Mouse (Mus musculus): ENCODE data around the gene Shroom1.
A peak's percentile ranks its signal among the peaks of the same experiment; 100 is the strongest.

The Shroom1 gene

DNA sequence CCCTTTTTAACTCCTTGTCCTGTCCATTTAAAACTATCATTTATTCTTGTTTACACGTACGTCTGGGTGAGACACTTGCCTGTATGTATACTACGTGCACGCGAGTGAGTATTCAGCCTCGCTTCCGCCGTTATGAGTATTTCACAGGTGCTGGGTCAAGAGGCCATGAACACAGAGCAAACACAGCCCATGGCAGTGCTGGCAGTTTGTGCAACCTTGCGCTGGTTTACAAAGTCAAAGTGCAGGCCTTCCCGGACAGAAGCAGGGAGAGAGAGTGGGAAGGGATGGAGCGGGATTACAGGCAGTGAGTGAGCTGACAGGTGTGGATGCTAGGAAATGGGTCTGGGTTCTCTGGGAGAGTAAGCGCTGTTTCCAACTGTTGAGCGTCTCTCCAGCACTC lies 10.8 kb upstream of the Shroom1 start:
- DNase-seq (ENCODE audit: low spot score in 2 of 2), result no peak

DNA sequence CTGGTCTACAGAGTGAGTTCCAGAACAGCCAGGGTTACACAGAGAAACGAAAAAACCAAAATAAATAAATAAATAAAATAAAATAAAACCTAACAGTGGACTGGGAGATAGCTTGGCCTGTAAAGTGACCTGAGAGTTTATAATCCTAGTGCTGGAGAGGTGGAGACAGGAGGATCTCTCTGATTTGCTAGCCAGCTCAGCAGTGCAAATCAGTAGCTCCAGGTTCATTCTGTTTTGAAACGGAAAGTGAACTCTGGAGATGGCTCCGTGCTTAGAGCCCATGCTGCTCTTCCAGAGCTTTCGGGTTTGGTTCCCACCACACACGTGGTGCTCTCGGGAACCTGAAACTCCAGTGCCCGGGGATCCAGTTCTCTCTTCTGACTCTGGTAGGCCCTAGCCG lies 9.0 kb upstream of the Shroom1 start:
- no peak for DNase-seq (ENCODE audit: low spot score in 2 of 2)

DNA sequence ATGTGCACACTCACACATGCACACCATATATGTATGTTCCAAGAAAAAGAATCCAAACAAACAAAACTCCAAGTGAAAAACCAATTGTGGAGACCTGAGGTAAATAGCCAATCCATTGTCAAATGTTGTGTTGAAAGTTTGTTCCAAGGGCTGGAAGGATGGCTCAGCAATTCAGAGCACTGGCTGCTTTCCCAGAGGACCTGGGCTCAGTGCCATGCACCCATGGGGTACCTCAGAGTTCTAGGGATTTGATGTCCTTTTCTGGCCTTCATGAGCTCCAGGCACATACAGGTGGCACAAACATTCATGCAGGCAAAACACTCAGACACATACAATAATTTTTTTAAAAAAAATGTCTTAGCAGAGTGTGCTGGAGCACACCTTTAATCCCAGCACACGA lies 8.5 kb upstream of the Shroom1 start:
- DNase-seq (ENCODE audit: low spot score in 2 of 2), result no peak

DNA sequence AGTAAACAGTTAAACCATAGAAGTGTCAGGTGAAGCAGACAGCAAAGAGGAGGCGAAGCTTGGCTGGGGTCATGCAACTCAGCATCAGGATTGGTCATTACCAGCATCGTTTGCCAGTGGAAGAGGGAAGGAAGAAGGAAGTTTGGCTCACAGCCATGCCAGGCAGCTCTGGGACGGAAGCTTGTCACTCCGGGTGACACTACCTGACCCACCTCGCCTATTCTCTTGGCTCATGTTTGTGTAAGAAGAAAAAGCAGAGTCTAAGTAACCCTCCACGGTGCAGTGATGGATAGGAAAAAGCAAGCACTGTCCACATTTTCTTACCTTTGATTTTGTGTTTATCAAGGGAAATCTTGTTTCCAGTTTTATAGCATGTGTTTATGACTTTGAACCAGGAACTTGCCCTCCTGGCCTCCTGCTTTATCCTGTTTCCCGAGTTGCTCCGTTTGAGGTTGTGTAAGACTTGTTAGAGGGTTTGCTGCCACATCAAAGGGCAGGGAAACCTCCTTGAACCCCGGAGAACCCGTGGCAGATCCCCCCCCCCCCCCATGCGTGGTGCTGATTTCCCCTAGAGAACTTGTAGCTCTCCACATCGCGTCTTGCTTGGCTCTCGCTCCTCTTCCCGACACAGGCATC lies 6.8 kb upstream of the Shroom1 start:
- no peak for DNase-seq (ENCODE audit: low spot score in 2 of 2)

DNA sequence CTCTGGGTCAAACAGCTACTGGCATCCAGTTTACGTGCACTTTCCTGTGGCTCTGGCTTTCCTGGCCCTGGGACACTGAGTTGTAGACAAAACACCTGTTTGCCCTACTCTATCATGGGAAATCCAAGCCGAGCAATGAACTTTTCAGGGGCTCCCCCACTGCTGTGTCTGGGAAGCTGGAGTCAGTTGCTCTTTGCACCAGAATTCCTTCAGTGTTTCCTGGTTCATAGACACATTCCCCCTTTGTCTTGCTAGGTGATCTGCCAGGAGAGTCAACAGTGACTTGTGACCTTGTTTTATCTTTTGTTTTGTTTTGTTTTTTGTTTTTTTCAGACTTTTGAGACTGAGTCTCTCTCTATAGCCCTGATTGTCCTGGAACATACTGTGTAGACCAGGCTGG lies 5.6 kb upstream of the Shroom1 start:
- no peak for DNase-seq (ENCODE audit: low spot score in 2 of 2)

DNA sequence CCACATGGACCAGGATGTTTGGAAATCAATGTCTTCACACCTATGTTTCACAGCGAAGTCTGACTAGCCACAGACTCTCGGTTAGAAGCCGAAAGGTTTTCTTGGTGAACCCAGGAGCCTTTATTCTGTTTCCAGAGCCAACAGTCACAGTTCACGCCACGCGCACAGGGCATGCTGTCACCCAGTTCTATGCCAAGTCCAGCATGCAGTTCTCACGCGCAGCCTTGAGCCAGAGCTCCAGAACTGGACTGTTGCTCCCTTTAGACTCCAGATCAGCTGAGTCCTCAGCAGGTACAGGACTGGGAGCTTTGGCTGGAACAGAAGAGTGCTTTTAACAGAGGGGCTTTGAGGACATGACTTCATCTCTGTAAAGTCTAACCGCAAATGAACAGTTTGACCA lies 4.6 kb upstream of the Shroom1 start:
- DNase-seq (ENCODE audit: low spot score in 2 of 2), result no peak

DNA sequence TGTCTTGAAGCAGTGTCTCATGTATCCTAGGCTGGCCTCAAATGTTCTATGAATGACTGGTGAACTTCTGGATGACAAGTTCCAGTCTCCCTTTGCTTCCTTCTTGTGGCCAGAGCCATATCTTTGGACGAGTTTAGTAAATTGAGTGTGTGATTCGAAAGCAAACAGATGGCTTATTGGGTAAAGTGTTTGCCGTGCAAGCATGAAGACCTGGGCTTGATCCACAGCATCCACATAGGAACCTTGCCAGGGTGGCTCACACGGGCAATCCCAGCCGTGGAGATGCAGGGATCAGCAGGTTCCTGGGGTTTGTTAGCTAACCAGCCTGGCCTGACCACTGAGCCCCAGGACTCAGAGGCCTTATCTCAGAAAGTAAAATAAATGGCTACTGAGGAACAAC lies 4.0 kb upstream of the Shroom1 start:
- DNase-seq (ENCODE audit: low spot score in 2 of 2), result no peak

DNA sequence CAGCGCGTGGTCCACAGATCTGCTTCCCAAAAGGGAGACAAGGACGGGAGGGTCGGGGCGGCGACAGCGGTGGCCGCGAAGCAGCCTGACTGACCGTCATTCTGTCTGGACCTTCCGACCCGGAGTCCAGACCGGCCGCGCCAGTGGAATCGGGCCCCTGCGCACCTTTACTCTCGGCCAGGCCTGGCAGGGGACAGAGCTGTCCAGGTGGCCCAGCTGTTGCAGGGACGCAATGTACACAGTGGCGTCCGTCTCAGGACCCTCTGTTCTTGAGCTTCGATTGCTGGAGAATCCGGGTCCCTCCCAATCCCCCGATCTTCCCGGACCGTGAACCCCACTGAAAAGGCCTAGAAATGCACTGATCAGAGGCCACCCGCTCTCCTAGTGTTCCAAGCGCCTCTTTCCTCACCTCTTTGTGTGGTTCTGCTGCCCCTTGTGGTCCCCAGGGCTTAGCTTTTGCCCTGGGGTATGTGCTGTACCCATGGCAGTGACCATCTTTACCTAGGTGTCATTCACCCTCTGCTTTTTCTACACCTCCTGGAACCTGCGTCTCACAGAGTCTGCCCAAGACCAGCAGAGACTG lies 458 bp downstream of the Shroom1 start:
- DNase-seq (ENCODE audit: low spot score in 2 of 2), result no peak

DNA sequence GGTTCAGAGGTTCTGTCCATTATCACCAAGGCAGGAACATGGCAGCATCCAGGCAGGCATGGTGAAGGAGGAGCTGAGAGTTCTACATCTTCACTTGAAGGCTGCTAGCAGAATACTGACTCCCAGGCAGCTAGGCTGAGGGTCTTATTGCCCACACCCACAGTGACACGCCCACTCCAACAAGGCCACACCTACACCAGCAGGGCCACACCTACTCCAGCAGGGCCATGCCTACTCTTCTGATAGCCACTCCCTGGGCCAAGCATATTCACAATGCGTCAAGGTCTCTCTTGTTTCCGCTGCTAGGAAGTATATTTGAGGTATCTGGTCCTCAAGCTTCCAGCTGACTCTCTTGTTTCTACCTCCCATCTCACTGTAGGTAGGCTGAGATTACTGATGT lies 2.0 kb downstream of the Shroom1 start:
- no peak for DNase-seq (ENCODE audit: low spot score in 2 of 2)

DNA sequence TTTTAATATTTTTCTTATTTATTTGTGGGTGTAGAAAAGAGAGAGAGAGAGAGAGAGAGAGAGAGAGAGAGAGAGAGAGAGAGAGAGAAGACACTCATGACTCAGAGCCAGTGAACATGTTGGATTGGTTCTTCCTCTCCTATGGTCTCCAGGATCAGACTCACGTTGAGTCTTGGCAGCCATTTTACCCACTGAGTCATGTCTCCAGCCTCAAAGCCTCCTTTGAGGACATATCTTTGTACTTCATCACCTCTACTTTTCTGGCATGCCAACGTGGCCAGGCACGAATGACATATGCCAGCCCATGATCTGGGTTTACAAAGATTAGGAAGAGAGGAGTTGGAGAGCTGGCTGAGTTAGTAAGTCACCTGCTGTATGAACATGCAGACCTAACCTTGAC lies 3.2 kb downstream of the Shroom1 start:
- DNase-seq (ENCODE audit: low spot score in 2 of 2), result no peak

DNA sequence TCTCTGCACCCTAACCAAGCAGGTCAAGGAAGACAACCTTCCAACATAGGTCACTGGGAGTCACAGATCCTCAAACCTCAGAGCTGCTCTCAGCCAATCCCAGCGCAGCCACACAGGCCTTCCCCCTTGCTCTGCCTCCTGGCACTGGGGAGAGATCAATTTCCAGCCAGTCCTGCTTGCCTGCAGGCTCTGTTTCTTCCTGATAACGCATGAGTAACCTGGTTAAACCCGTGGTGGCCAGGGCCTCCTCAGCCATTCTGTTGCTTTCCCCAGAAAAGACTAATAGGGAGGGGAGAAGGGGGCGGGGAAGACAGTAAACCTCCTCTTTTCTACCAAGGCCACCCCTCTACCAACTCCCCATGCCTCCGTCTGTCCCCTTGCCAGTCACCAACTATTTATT lies 4.7 kb downstream of the Shroom1 start:
- no peak for DNase-seq (ENCODE audit: low spot score in 2 of 2)

DNA sequence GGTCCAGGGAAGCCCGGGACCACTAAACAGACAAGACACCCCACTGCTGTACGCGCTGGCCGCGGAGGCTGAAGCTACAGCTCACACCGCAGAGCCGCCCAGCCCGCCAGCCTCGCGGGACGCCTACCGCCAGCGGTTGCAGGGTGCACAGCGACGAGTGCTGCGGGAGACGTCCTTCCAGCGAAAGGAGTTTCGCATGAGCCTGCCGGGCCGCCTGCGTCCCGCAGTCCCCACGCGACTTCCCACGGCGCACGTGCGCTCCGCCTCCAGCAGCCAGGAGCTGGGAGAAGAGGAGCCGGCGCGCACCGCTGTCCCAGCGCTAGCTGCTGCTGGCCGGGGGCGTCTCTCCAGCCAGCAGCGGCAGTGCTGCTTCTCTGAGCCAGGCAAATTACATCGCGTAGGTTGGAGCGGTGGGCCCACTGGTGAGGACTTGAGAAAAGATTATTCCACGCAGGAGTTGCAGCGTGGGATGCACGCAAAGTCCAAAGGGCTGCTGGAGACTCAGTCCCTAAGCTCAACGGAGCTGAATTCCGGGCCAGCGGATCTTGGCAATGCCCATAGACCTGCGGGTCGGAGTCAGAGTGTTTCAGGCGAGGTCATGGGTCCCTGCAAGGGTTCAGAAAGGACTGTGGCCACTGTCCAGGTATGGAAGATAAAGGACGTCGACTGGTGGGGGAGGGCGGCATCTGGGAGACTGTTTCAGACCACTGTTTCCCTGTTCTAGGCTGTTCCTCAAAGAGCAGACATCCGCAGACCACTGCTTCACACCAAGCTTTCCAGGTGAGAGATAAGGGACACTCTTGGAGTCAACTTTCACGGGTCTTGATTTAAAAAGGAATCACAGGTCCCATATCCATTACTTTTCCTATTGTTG lies 6.8 kb downstream of the Shroom1 start:
- DNase-seq (ENCODE audit: low spot score in 2 of 2), result peak; percentile 53 to 61

DNA sequence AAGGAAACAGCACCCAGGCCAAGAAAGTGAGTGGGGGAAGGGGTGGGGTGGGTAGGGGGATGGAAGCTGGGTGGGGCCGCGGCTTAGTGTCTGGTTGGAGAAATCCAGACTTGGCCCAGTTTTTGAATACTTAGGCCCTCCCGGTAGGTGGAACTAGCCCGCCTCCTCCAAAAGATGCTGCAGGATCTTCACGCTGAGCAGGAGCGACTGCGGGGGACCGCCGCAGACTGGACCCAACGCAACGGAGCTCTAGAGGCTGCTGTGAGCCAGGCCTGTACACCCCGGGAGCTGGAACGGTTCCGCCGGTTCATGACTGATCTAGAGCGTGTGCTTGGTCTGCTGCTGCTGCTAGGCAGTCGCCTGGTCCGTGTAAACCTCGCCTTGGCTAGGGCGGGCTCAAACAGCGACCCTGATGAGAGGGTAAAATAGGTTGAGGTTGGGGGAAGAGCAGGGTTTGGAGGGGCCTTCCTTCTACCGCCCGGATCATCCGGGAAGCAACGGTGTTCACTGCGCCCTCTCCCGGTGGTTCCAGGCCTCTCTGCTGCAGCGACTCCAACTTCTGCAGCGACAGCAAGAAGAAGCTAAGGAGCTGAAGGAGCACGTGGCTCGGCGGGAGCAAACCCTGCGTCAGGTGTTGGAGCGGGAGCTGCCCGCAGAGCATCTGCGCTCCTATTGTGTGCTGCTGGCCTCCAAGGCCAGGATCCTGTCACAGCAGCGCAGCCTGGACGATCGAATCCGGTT lies 9.4 kb downstream of the Shroom1 start:
- peak; percentile 90 to 92 for DNase-seq (ENCODE audit: low spot score in 2 of 2)

DNA sequence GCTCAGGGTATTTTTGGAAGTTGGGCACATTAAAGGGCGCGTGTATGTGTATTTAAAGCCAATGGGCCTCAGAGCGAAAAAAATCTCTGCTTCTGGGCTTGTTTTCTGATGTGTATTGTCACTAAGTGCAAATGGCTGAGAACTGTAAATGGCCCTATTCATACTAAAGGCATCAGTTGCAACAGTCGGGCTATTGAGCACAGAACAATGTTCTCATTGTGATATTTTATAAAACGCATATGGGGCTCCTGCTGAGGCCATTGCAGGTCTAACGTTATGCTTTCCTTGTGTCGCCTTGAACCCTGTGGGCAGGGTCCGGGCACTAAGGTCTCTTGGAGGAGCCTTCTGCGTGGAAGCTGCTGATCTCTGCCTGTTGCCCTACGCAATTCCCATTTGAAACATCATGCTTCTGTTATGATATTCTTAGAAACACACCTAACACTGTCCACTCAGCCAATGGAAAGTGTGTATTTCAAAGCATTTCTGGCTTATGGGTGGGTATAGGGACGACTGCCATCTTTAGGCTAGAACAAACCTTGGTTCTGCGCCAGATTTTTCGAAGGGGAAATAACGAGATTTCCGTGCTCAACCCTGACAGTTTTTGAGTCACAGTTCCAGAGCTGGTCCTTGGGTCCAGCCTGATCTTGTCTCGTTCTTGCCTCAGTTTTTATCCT lies 12.4 kb downstream of the Shroom1 start:
- no peak for DNase-seq (ENCODE audit: low spot score in 2 of 2)

DNA sequence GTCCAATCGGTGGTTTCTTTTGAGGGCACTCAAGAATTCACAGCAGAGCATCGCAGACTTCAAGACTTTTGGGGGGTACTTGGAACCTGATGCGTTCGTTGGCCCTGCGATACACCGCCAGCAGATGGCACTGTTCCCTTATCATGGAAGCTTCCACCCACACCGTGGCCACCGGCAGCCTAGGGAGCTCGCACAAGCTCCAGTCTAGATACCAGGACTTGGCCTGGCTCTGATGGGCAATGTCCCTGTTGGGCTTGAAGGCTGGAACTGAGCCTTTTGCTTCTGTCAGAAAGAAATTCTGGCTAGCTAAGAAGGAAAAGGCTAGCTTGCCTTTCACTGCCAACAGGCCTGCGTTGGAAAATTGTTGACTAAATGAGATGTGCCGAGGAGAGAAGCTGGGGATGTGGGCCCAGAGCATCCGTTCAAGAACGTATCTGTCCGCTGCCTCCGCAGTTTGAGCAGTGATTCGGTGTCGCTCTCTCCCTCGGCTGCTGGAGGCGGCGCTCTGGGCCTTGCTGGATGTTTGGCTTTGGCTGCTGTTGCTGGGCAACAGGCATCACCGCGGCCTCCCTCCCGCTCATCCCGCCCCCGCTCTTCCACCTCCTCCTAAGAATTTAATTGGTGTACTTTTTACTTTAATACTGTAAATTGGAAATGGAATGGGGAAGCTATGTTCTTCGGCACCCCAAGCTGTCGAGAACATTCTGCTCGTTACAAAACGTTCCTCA lies 13.1 kb downstream of the Shroom1 start, which contains the start of gene Gm9837:
Gene Gm9837 (minus strand): TSS at position 512 of the 728 bp plus-strand sequence.
- DNase-seq (ENCODE audit: low spot score in 2 of 2), result peak; percentile 94 to 96

DNA sequence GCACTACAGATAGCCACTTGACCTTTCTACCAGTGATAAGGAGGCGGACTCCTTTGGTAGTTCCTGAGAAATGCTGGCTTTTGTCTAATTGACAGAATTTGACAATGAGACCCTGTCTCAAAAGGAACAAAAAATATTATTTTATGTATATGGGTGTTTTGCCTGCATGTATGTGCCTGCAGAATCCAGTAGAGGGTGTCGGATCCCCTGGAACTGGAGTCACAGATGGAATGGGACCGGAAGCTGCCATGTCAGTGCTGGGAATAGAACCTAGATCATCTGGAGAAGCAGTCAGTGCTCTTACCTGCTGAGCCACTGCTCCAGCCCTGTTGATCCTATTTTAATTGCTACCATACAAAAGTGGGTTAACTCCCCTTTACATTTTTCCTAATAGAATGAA lies 15.7 kb downstream of the Shroom1 start:
- DNase-seq (ENCODE audit: low spot score in 2 of 2), result no peak

DNA sequence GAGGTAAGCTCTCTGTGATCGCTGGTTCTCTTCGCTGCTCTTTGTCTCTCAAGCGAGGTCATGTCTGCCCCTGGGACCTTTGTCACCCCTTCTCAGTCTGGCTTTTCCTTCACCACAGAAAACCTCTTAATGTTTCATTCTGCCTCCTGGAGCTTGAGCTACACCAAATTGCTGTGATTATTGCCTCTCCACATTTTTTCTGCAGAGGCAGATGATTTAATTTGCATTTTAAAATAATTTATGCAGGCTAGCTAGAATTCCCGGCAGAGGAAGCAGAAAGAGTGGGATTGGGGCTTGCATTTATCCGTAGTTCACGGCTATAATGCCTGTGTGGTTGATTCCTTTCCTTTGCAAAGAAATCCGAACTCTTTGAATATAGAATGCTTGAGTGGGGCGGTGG lies 18.6 kb downstream of the Shroom1 start:
- no peak for DNase-seq (ENCODE audit: low spot score in 2 of 2)

DNA sequence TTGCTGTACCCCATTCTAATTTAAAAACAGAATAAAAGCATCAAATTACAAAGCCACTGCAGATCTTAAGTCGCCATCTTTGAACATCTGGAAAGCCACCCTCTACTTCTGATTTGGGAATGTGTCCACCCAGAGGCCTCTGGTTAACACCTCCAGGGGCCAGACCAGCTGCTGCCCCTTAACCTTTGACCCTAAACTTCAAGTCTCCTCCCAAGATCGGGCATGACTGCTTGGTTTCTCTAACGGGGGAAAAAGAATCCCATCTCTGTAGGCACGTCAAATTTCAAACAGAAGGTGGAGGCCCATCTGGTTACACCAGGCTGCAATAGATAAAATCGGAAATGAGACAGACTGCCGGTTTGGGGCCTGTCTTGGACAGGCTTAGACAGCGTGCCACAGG lies 20.8 kb downstream of the Shroom1 start:
- DNase-seq (ENCODE audit: low spot score in 2 of 2), result no peak

DNA sequence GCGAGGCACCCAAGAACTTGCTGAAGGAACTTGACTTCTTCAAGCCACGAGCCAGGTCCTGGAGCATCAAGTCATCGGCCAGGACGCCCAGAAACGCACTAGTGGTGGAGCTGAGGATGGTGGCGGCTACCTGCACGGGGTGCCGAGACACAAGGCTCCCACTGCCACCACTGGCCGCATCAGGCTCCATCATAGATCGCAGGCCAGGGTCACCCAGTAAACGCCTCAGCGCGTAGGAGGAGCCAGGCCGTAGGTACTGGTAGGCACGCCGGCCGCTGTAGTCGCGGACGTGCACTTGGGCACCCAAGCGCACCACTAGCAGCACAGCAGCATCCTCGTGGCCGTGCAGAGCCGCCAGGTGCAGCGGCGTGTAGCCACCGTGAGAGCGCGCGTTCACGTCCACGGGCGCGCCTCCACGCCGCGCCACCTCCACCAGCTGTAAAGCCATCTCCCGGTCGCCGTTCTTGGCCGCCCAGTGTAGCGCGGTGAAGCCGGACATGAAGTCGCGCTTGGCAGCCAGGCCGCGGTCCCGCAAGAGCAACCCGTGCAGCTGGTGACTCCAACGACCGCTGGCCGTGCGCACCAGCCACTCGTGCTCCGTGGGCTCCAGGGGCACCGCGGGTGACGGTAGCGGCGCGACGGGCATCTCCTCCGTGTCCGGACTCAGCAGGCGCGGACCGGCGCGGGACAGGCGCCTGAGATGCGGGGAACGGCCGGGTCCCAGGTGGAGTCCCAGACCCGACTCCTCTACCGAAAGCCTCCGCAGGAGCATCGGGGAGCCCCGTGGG lies 21.6 kb downstream of the Shroom1 start:
- DNase-seq (ENCODE audit: low spot score in 2 of 2), result peak in 1 of 2 experiments; percentile 52

DNA sequence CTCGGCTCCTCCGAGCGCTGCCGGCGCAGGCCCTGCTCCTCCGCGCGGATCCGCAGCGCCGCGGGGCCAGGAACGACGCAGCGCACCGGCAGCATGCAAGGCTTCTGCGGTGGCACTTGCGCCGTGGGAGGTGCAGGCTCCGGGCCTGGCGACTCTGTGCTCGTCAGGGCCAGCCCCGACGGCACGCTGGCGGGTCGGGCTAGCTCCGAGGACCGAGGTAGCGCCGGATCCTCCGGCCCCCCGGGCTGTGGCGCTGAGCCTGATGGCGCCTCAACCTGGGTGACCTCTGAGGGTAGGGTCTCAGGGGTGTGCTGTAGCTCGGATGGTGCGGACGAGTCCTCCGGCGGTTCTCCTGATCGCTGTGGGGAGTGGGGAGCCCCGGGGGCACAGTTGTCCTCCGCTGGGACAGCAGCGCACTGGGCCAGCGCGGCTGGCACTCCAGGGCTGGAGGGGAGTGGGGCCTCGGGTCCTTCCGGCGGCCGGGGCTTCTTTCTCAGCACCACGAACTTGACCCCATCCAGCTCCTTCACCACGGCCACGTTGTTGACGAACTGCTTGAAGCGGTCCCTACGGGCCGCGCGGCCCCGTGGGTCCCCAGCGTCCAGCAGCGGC lies 22.3 kb downstream of the Shroom1 start:
- peak in 1 of 2 experiments; percentile 62 for DNase-seq (ENCODE audit: low spot score in 2 of 2)

All from right cerebral cortex, postnatal 10 days (tissue).